Mouse (Mus musculus): Measurements from ENCODE around the gene Nphp1. TPM values are rescaled to one million over a fixed set of nuclear protein-coding genes. Genes with fewer than 3 reads are reported as not detected.

Nphp1 gene
- polyA plus RNA-seq, 1 experiment from 2014 or later: 12.1 TPM

- H3K27ac ChIP-seq (ENCODE audit: low read depth, low read length): no peak overlapping the region
- peaks cover 9% of the 10 kb centered on the region; the same call in 1 of the 2 replicates for H3K4me1 ChIP-seq (ENCODE audit: control insufficient read depth, insufficient read depth, low read length)
- no peak for ATAC-seq (replicated peaks; ENCODE audit: insufficient number of reproducible peaks, low FRiP score, low TSS enrichment)
- no peak overlapping the region for H3K4me2 ChIP-seq
- no peak overlapping the region for H3K9ac ChIP-seq (ENCODE audit: low read depth, low read length)
- no peak overlapping the region for H3K4me3 ChIP-seq (ENCODE audit: low read depth, low read length)
- no peaks in the 10 kb centered on the region for H3K36me3 ChIP-seq (ENCODE audit: control insufficient read depth, insufficient read depth, low read length)
- WGBS (ENCODE audit: insufficient replicate concordance): 86% methylated on average over 5 of the region's 5 CpGs
- H3K9me3 ChIP-seq (replicated peaks; ENCODE audit: control insufficient read depth, low read length): no peaks in the 10 kb centered on the region
- no peaks in the 10 kb centered on the region for H3K27me3 ChIP-seq (ENCODE audit: control insufficient read depth, insufficient read depth, low read length)
Measured at GRCm38 (mm10) chr2:127787226-127787625, 1.5 kb downstream of the Nphp1 start.

DNA sequence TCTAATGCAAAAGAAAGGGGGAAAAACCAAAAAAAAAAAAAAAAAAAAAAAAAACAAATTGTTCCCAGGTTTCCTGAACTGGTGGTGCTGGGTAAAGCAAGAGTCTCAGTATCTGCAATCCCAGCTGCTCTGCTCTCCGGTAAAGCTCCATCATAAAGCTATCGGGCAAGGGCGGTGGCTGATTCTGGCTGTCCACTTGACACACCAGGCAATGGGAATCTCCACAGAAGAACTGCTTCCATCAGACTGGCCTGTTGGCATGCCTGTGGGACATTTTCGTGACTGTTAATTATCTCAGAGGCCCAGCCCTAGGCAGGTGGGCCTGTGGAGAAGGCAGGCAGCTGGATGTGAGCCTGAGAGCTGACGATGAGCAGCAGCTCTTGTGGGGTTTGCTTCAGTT is 10.2 kb downstream of the Nphp1 start:
- H3K27ac ChIP-seq (ENCODE audit: low read depth, low read length): no peak overlapping the region
- H3K9ac ChIP-seq (ENCODE audit: low read depth, low read length): no peak overlapping the region
- no peak for ATAC-seq (replicated peaks; ENCODE audit: insufficient number of reproducible peaks, low FRiP score, low TSS enrichment)
- 81% methylated on average over 5 of the region's 5 CpGs for WGBS (ENCODE audit: insufficient replicate concordance)
- no peaks in the 10 kb centered on the region for H3K27me3 ChIP-seq (ENCODE audit: control insufficient read depth, insufficient read depth, low read length)
- H3K4me3 ChIP-seq (ENCODE audit: low read depth, low read length): no peak overlapping the region
- no peaks in the 10 kb centered on the region for H3K36me3 ChIP-seq (ENCODE audit: control insufficient read depth, insufficient read depth, low read length)
- H3K4me2 ChIP-seq: no peak overlapping the region
- no peaks in the 10 kb centered on the region for H3K9me3 ChIP-seq (replicated peaks; ENCODE audit: control insufficient read depth, low read length)
- no peaks in the 10 kb centered on the region; the same call in 1 of the 2 replicates for H3K4me1 ChIP-seq (ENCODE audit: control insufficient read depth, insufficient read depth, low read length)

DNA sequence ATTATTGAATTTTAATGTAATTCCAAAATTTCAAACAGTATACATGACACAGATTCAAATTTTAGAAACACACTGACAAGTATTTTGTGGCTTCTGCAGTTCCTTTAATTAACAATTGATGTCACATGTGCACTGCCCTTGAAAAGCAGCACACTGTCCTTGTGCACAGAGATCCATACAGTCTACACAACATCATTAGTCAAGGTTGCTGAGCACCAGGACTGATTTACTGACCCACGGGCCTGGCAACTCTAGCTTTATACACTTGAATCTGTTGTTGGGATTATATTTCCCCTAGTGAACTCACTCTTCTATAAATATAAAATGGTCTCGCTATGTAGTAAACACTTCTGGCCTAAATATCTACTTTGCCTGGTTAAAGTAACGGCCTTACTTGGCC is 13.7 kb downstream of the Nphp1 start:
- no peak overlapping the region for H3K27ac ChIP-seq (ENCODE audit: low read depth, low read length)
- H3K4me2 ChIP-seq: no peak overlapping the region
- H3K4me3 ChIP-seq (ENCODE audit: low read depth, low read length): no peak overlapping the region
- no peak for ATAC-seq (replicated peaks; ENCODE audit: insufficient number of reproducible peaks, low FRiP score, low TSS enrichment)
- H3K9ac ChIP-seq (ENCODE audit: low read depth, low read length): no peak overlapping the region
- 84% methylated on average over 3 of the region's 3 CpGs for whole genome bisulfite sequencing (ENCODE audit: insufficient replicate concordance)
- no peaks in the 10 kb centered on the region for H3K36me3 ChIP-seq (ENCODE audit: control insufficient read depth, insufficient read depth, low read length)
- H3K27me3 ChIP-seq (ENCODE audit: control insufficient read depth, insufficient read depth, low read length): no peaks in the 10 kb centered on the region
- H3K4me1 ChIP-seq (ENCODE audit: control insufficient read depth, insufficient read depth, low read length): no peaks in the 10 kb centered on the region; the same call in 1 of the 2 replicates
- H3K9me3 ChIP-seq (replicated peaks; ENCODE audit: control insufficient read depth, low read length): no peaks in the 10 kb centered on the region

DNA sequence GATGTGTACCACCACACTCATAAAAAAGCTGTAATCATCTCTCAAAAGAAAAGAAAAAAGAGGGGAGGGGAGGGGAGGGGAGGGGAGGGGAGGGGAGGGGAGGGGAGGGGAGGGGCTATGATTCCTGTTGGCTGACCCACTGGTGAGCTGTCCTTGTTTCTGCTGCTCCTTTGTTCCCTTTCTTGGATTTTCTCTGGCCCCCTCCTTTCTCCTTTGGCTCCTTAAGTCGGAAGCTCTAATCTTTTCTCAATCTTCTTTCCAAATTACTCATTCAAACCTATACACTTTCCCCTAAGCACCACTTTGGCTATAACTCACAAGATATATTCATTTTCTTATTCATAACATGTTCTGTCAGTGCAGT is 14.1 kb downstream of the Nphp1 start:
- no peak for ATAC-seq (replicated peaks; ENCODE audit: insufficient number of reproducible peaks, low FRiP score, low TSS enrichment)
- Histone ChIP-seq H3K4me2 (no peak overlapping the region), H3K9me3 (replicated peaks; ENCODE audit: control insufficient read depth, low read length) (no peaks in the 10 kb centered on the region), H3K27me3 (ENCODE audit: control insufficient read depth, insufficient read depth, low read length) (no peaks in the 10 kb centered on the region), H3K4me1 (ENCODE audit: control insufficient read depth, insufficient read depth, low read length) (no peaks in the 10 kb centered on the region; the same call in 1 of the 2 replicates), H3K4me3 (ENCODE audit: low read depth, low read length) (no peak overlapping the region), H3K36me3 (ENCODE audit: control insufficient read depth, insufficient read depth, low read length) (no peaks in the 10 kb centered on the region), H3K27ac (ENCODE audit: low read depth, low read length) (no peak overlapping the region), H3K9ac (ENCODE audit: low read depth, low read length) (no peak overlapping the region)
- 57% methylated on average over 1 of the region's 1 CpGs for WGBS (ENCODE audit: insufficient replicate concordance)

- H3K9ac ChIP-seq (ENCODE audit: low read depth, low read length): no peak overlapping the region
- H3K4me2 ChIP-seq: no peak overlapping the region
- ATAC-seq (replicated peaks; ENCODE audit: insufficient number of reproducible peaks, low FRiP score, low TSS enrichment): no peak
Measured at GRCm38 (mm10) chr2:127773938-127774577, 14.6 kb downstream of the Nphp1 start.

GRCm38 (mm10) chr2:127761587-127761986 is 27.1 kb downstream of the Nphp1 start:
- no peaks in the 10 kb centered on the region for H3K27me3 ChIP-seq (ENCODE audit: control insufficient read depth, insufficient read depth, low read length)
- no peaks in the 10 kb centered on the region for H3K36me3 ChIP-seq (ENCODE audit: control insufficient read depth, insufficient read depth, low read length)
- peaks cover 7% of the 10 kb centered on the region for H3K4me1 ChIP-seq (ENCODE audit: control insufficient read depth, insufficient read depth, low read length)
- no peak overlapping the region for H3K4me3 ChIP-seq (ENCODE audit: low read depth, low read length)
- ATAC-seq (replicated peaks; ENCODE audit: insufficient number of reproducible peaks, low FRiP score, low TSS enrichment): no peak
- H3K9ac ChIP-seq (ENCODE audit: low read depth, low read length): no peak overlapping the region
- H3K4me2 ChIP-seq: no peak overlapping the region
- WGBS (ENCODE audit: insufficient replicate concordance): 68% methylated on average over 5 of the region's 5 CpGs
- H3K9me3 ChIP-seq (replicated peaks; ENCODE audit: control insufficient read depth, low read length): no peaks in the 10 kb centered on the region
- no peak overlapping the region for H3K27ac ChIP-seq (ENCODE audit: low read depth, low read length)

More at GRCm38 (mm10) chr2:127773938-127774577, 14.6 kb downstream of the Nphp1 start:
- Histone ChIP-seq H3K27me3 (ENCODE audit: control insufficient read depth, insufficient read depth, low read length) (no peaks in the 10 kb centered on the region), H3K9me3 (replicated peaks; ENCODE audit: control insufficient read depth, low read length) (no peaks in the 10 kb centered on the region), H3K27ac (ENCODE audit: low read depth, low read length) (no peak overlapping the region), H3K36me3 (ENCODE audit: control insufficient read depth, insufficient read depth, low read length) (no peaks in the 10 kb centered on the region), H3K4me3 (ENCODE audit: low read depth, low read length) (no peak overlapping the region), H3K4me1 (ENCODE audit: control insufficient read depth, insufficient read depth, low read length) (no peaks in the 10 kb centered on the region; the same call in 1 of the 2 replicates)
- 56% methylated on average over 15 of the region's 15 CpGs for WGBS (ENCODE audit: insufficient replicate concordance)

- Histone ChIP-seq H3K27ac (ENCODE audit: low read depth, low read length) (no peak overlapping the region), H3K4me3 (ENCODE audit: low read depth, low read length) (no peak overlapping the region), H3K27me3 (ENCODE audit: control insufficient read depth, insufficient read depth, low read length) (no peaks in the 10 kb centered on the region), H3K4me2 (no peak overlapping the region), H3K9ac (ENCODE audit: low read depth, low read length) (no peak overlapping the region), H3K9me3 (replicated peaks; ENCODE audit: control insufficient read depth, low read length) (no peaks in the 10 kb centered on the region), H3K36me3 (ENCODE audit: control insufficient read depth, insufficient read depth, low read length) (no peaks in the 10 kb centered on the region), H3K4me1 (ENCODE audit: control insufficient read depth, insufficient read depth, low read length) (peaks cover 7% of the 10 kb centered on the region)
- ATAC-seq (replicated peaks; ENCODE audit: insufficient number of reproducible peaks, low FRiP score, low TSS enrichment): no peak
- 63% methylated on average over 10 of the region's 10 CpGs for WGBS (ENCODE audit: insufficient replicate concordance)
Measured at GRCm38 (mm10) chr2:127760429-127761000, 28.2 kb downstream of the Nphp1 start.

GRCm38 (mm10) chr2:127760014-127760413 is 28.7 kb downstream of the Nphp1 start:
- Histone ChIP-seq H3K9me3 (replicated peaks; ENCODE audit: control insufficient read depth, low read length) (no peaks in the 10 kb centered on the region), H3K27me3 (ENCODE audit: control insufficient read depth, insufficient read depth, low read length) (no peaks in the 10 kb centered on the region), H3K9ac (ENCODE audit: low read depth, low read length) (no peak overlapping the region), H3K4me3 (ENCODE audit: low read depth, low read length) (no peak overlapping the region), H3K4me2 (no peak overlapping the region), H3K4me1 (ENCODE audit: control insufficient read depth, insufficient read depth, low read length) (peaks cover 7% of the 10 kb centered on the region), H3K36me3 (ENCODE audit: control insufficient read depth, insufficient read depth, low read length) (no peaks in the 10 kb centered on the region), H3K27ac (ENCODE audit: low read depth, low read length) (no peak overlapping the region)
- no peak for ATAC-seq (replicated peaks; ENCODE audit: insufficient number of reproducible peaks, low FRiP score, low TSS enrichment)
- 77% methylated on average over 6 of the region's 6 CpGs for WGBS (ENCODE audit: insufficient replicate concordance)

All from heart, embryonic 11.5 days (tissue).